Mouse (Mus musculus): ENCODE data around the gene Dctn1. TPM values are rescaled to one million over a fixed set of nuclear protein-coding genes. Genes with fewer than 3 reads are reported as not detected.

Gene Dctn1
- polyA plus RNA-seq, 1 experiment from 2014 or later: 62.2 TPM

DNA sequence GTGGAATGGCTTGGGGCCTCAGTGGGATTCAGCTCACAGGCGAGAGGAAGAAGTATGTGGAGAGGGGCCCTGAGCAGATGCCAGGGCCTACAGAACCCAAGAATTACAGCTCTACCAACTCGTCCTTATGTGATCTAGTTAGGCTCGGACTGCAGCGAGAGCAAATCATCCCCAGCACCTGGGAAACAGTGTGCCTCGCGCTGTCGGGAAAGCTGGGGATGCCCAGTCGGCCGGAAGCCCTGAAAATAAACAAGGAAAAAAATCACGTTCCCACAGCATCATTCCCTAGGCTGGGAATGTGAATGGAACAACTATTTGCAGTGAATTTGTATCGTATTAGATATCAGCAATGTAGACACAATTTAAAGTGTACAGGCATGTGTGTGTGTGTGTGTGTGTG, 40.6 kb downstream of the Dctn1 start:
- no peak overlapping the region for H3K27ac ChIP-seq
- H3K36me3 ChIP-seq (ENCODE audit: insufficient read depth, low read length): no peaks in the 10 kb centered on the region
- H3K4me3 ChIP-seq (replicated peaks; ENCODE audit: low read depth, low read length): no peak overlapping the region
- ATAC-seq (replicated peaks; ENCODE audit: low FRiP score, low read depth) (no peak), DNase-seq (ENCODE audit: low spot score) (no peak)
- no peaks in the 10 kb centered on the region for H3K27me3 ChIP-seq (ENCODE audit: insufficient read depth, low read length)
- H3K9me3 ChIP-seq (replicated peaks; ENCODE audit: low read length): no peaks in the 10 kb centered on the region
- no peaks in the 10 kb centered on the region for H3K4me1 ChIP-seq (replicated peaks; ENCODE audit: insufficient read depth, low read length)
- WGBS: 72% methylated on average over 11 of the region's 11 CpGs
- no peak for TF ChIP-seq CTCF (IDR thresholded peaks at IDR 0.05; ENCODE audit: low read depth)
- H3K4me2 ChIP-seq (ENCODE audit: low read length): no peak overlapping the region
- no peak overlapping the region for H3K9ac ChIP-seq (ENCODE audit: low read depth, low read length)

DNA sequence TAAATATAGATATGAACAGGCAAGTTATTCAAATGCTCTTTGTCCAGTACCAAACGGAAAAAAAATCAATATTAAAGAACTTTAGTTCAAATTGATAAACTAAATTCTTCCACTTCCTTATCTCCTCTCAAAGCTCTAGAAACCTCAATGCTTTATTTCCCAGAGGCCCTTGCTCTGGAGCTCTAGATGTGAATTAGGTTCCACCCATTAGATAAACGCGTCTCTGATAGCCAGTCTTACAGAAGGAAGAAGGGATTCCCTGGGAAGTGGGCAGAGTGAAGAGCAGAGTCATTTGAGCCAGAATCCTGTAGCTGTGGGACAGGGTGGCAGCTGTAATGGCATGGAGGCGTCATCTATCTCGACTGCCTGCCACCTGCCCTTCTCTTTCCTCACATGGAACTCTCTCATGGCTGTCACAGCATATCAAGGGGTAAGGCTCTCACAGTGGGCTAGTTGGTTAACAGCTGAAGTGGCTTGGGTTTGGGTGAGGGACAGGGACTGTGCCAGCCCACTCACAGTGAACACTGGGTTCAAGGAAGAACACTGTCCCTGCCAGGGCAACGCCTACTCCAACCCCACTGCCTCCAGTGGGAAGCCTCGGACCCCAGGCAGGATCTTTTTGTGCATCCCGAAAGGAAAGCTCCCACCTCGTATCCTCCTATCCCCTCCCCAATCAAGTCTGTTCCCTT, 41.8 kb downstream of the Dctn1 start:
- no peak overlapping the region for H3K27ac ChIP-seq
- no peak overlapping the region for H3K4me3 ChIP-seq (replicated peaks; ENCODE audit: low read depth, low read length)
- ATAC-seq (replicated peaks; ENCODE audit: low FRiP score, low read depth): no peak
- H3K9ac ChIP-seq (ENCODE audit: low read depth, low read length): no peak overlapping the region
- DNase-seq (ENCODE audit: low spot score): no peak
- H3K4me2 ChIP-seq (ENCODE audit: low read length): no peak overlapping the region
- WGBS: 59% methylated on average over 9 of the region's 9 CpGs
- no peaks in the 10 kb centered on the region for H3K9me3 ChIP-seq (replicated peaks; ENCODE audit: low read length)
- no peak for TF ChIP-seq CTCF (IDR thresholded peaks at IDR 0.05; ENCODE audit: low read depth)
- no peaks in the 10 kb centered on the region for H3K36me3 ChIP-seq (ENCODE audit: insufficient read depth, low read length)
- H3K27me3 ChIP-seq (ENCODE audit: insufficient read depth, low read length): no peaks in the 10 kb centered on the region
- H3K4me1 ChIP-seq (replicated peaks; ENCODE audit: insufficient read depth, low read length): no peaks in the 10 kb centered on the region

DNA sequence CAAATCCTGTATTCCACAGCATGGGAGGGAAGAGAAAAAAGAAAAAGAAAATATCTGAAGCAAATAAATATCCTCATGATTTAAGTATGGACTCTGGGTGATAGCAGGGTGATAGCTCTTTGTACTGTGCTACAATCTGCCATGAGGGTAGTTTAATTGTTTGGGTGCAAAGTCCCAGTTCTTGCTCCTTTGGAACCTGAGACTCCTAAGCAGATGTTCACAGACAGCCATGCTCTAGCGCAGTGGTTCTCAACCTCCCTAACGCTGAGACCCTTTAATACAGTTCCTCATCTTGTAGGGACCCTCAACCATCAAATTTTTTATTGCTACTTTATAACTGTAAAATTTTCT, 42.3 kb downstream of the Dctn1 start:
- H3K9ac ChIP-seq (ENCODE audit: low read depth, low read length): no peak overlapping the region
- no peaks in the 10 kb centered on the region for H3K36me3 ChIP-seq (ENCODE audit: insufficient read depth, low read length)
- H3K9me3 ChIP-seq (replicated peaks; ENCODE audit: low read length): no peaks in the 10 kb centered on the region
- H3K4me1 ChIP-seq (replicated peaks; ENCODE audit: insufficient read depth, low read length): no peaks in the 10 kb centered on the region
- 75% methylated on average over 2 of the region's 2 CpGs for WGBS
- ATAC-seq (replicated peaks; ENCODE audit: low FRiP score, low read depth): no peak
- TF ChIP-seq CTCF (IDR thresholded peaks at IDR 0.05; ENCODE audit: low read depth): no peak
- no peak for DNase-seq (ENCODE audit: low spot score)
- H3K4me2 ChIP-seq (ENCODE audit: low read length): no peak overlapping the region
- H3K27ac ChIP-seq: no peak overlapping the region
- no peaks in the 10 kb centered on the region for H3K27me3 ChIP-seq (ENCODE audit: insufficient read depth, low read length)
- no peak overlapping the region for H3K4me3 ChIP-seq (replicated peaks; ENCODE audit: low read depth, low read length)

DNA sequence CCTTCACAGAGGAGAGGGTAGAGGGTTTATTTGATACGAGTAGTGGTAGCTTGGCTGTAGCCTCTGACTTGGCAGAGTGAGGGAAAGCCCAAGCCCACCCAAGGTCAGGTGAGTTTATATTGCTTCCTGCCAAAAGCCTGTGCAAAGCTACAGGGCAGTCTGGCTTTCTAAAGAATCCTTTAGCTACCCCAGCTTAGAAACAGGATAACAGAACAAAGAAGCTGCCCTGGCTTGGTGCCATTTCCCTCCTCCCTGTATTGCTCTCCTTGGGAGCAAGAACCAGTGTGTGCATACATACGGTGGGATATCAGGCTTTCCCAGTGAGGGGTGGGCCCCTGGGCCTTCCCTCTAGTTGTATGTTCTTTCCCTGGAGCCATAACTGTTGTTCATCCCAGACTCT, 44.8 kb downstream of the Dctn1 start:
- Histone ChIP-seq H3K9ac (ENCODE audit: low read depth, low read length) (no peak overlapping the region), H3K36me3 (ENCODE audit: insufficient read depth, low read length) (no peaks in the 10 kb centered on the region), H3K4me3 (replicated peaks; ENCODE audit: low read depth, low read length) (no peak overlapping the region), H3K27ac (no peak overlapping the region), H3K9me3 (replicated peaks; ENCODE audit: low read length) (no peaks in the 10 kb centered on the region), H3K4me1 (replicated peaks; ENCODE audit: insufficient read depth, low read length) (no peaks in the 10 kb centered on the region), H3K4me2 (ENCODE audit: low read length) (no peak overlapping the region), H3K27me3 (ENCODE audit: insufficient read depth, low read length) (no peaks in the 10 kb centered on the region)
- ATAC-seq (replicated peaks; ENCODE audit: low FRiP score, low read depth) (no peak), DNase-seq (ENCODE audit: low spot score) (no peak)
- WGBS: 39% methylated on average over 2 of the region's 2 CpGs
- TF ChIP-seq CTCF (IDR thresholded peaks at IDR 0.05; ENCODE audit: low read depth): no peak

DNA sequence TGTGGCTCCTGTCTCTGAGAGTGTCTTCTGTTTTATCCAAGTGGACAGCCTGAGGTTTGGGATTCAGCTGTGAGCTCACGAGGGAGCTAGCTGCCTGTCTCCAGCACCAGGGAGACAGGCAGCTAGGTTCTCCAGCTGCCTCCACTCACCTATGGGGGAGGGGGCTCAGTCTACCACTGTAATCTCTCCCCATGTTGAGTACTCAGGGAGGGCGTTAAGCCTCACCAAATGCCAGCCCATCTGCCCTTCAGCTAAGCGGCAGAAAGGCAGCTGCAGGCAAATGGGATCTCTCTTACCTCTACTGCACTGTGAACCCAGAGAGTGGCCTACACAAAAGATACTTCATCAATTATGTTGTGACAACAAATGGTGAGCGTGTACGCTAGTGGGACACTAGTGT, 45.8 kb downstream of the Dctn1 start:
- H3K9ac ChIP-seq (ENCODE audit: low read depth, low read length): no peak overlapping the region
- DNase-seq (ENCODE audit: low spot score) (no peak), ATAC-seq (replicated peaks; ENCODE audit: low FRiP score, low read depth) (no peak)
- no peak overlapping the region for H3K4me2 ChIP-seq (ENCODE audit: low read length)
- WGBS: 17% methylated on average over 5 of the region's 5 CpGs
- H3K27me3 ChIP-seq (ENCODE audit: insufficient read depth, low read length): no peaks in the 10 kb centered on the region
- no peak for TF ChIP-seq CTCF (IDR thresholded peaks at IDR 0.05; ENCODE audit: low read depth)
- H3K36me3 ChIP-seq (ENCODE audit: insufficient read depth, low read length): no peaks in the 10 kb centered on the region
- no peaks in the 10 kb centered on the region for H3K4me1 ChIP-seq (replicated peaks; ENCODE audit: insufficient read depth, low read length)
- no peak overlapping the region for H3K4me3 ChIP-seq (replicated peaks; ENCODE audit: low read depth, low read length)
- H3K27ac ChIP-seq: no peak overlapping the region
- H3K9me3 ChIP-seq (replicated peaks; ENCODE audit: low read length): no peaks in the 10 kb centered on the region

DNA sequence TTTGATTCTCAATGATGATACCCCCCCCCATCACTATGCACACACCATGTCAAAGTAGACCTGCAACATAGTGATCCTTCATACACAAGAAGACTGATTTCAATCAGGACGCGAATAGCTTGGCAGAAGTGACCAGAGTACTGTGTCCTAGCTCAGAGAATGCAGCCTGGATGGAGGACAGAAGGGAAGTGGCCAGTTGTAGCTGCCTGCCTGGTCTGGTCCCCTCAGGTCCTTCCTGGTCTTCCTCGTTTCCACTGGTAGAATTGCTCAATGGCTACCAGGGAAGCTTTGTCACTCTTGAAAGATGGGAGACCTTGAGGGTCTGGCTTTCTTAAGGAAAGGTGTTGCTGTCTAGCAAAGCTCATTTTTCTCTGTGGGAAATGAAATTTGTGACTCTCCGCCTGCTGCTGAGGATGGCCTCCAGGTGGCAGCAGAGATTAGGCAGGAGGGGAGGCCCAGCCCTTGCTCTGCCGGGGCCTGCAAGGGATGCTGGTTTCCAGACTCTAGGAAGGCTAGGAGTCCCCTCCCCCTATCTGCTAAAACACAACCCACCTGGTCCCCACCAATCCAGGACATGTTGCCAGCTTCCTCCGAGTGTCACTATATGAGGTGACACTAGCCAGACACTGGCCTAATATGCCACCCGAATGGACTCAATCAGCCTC, 49.4 kb downstream of the Dctn1 start:
- H3K4me2 ChIP-seq (ENCODE audit: low read length): no peak overlapping the region
- peak; percentile 66 for ATAC-seq (replicated peaks; ENCODE audit: low FRiP score, low read depth)
- no peaks in the 10 kb centered on the region for H3K36me3 ChIP-seq (ENCODE audit: insufficient read depth, low read length)
- H3K27ac ChIP-seq: no peak overlapping the region
- DNase-seq (ENCODE audit: low spot score): peak; percentile 85
- no peaks in the 10 kb centered on the region for H3K27me3 ChIP-seq (ENCODE audit: insufficient read depth, low read length)
- no peaks in the 10 kb centered on the region for H3K4me1 ChIP-seq (replicated peaks; ENCODE audit: insufficient read depth, low read length)
- no peak overlapping the region for H3K4me3 ChIP-seq (replicated peaks; ENCODE audit: low read depth, low read length)
- H3K9me3 ChIP-seq (replicated peaks; ENCODE audit: low read length): no peaks in the 10 kb centered on the region
- WGBS: 20% methylated on average over 7 of the region's 7 CpGs
- H3K9ac ChIP-seq (ENCODE audit: low read depth, low read length): no peak overlapping the region
- peak; percentile 95 for TF ChIP-seq CTCF (IDR thresholded peaks at IDR 0.05; ENCODE audit: low read depth)
